Mouse (Mus musculus) small intestine, adult 2 months (tissue): ENCODE data around the gene Ifi27. TPM values are rescaled to one million over a fixed set of nuclear protein-coding genes. Genes with fewer than 3 reads are reported as not detected.
"Not testable (repeated sequence)": the region's sequence is repeated elsewhere in the genome, so short reads cannot be mapped to it uniquely, and the experiment has no call there.

Experiments
- H3K27ac ChIP-seq: fragments of 200-500 bp; 2 replicates; pipeline ENCODE4 v1.5.1; 2012; ENCODE audit warnings: low read depth, low read length, control low read depth, inconsistent platforms; ENCODE audit not compliant: insufficient read depth
- H3K27me3 ChIP-seq: fragments of 200-500 bp; 2 replicates; pipeline ENCODE4 v1.6.1; 2012; ENCODE audit warnings: mild to moderate bottlenecking, moderate library complexity, low read length, inconsistent platforms; ENCODE audit not compliant: control insufficient read depth, insufficient read depth
- H3K36me3 ChIP-seq: fragments of 200-500 bp; 2 replicates; pipeline ENCODE4 v1.6.1; 2012; ENCODE audit warnings: mild to moderate bottlenecking, low read length, control low read depth, inconsistent platforms; ENCODE audit not compliant: control insufficient read depth, insufficient read depth
- H3K4me1 ChIP-seq: fragments of 200-500 bp; 2 replicates; pipeline ENCODE4 v1.6.1; 2012; ENCODE audit warnings: low read length, inconsistent platforms, mixed read lengths; ENCODE audit not compliant: control insufficient read depth, insufficient read depth, insufficient read length
- H3K4me3 ChIP-seq: fragments of 200-500 bp; 2 replicates; pipeline ENCODE4 v1.5.1; 2012; ENCODE audit warnings: low read depth, mild to moderate bottlenecking, control low read depth, inconsistent platforms, low read length, moderate library complexity
- CTCF ChIP-seq: fragments of 200-500 bp; IDR thresholded peaks from 2 replicates; pipeline ENCODE4 v1.5.1; 2012; ENCODE audit warnings: low read depth, mild to moderate bottlenecking, control low read depth, inconsistent platforms, low read length, moderate library complexity, mixed read lengths; ENCODE audit not compliant: insufficient replicate concordance, insufficient read length; ENCODE audit errors: extremely low read depth
- POLR2A ChIP-seq: fragments of 200-500 bp; IDR thresholded peaks from 2 replicates; pipeline ENCODE4 v1.6.1; 2012; ENCODE audit warnings: low read depth, mild to moderate bottlenecking, control low read depth, inconsistent platforms, low read length, moderate library complexity
- WGBS: fragments of 180-500 bp; shearing (Covaris S2); methylation state at CpG from one replicate; pipeline ENCODE4 v1.1.7; 2018; 5-methylcytosine and 5-hydroxymethylcytosine counted together
- polyA plus RNA-seq: library from polyadenylated mRNA; depleted of rRNA; stranded (reverse); fragments of >200 nt; gene quantifications from 2 replicates; pipeline ENCODE4 v1.2.3, GENCODE M21; 2012; rRNA removed

Ifi27 gene
- polyA plus RNA-seq, 1 experiment: 170 TPM

DNA sequence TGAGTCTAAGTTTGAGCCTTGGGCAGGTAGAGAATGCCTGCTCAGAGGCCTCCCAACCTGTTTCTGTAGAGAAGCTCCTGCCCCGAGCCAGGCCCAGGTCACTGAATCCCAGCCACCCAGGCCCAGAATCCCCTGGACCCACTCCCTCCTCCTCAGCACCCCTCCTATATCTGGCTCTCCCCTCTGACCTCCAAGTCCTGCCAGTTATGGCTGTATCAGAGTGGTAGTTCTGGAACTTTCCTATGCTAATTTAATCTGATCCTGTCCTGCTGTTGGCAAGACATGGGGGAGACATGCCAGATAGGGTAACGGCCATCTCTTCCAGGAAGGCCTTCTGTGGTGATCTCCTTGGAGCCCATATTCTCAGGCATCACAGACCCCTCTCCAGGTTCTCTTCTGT lies 48.8 kb downstream of the Ifi27 start:
- H3K4me1 ChIP-seq: peaks cover 24% of the 10 kb centered on the region; the same call in 1 of the 2 replicates
- 85% methylated on average over 2 of the region's 2 CpGs for WGBS

DNA sequence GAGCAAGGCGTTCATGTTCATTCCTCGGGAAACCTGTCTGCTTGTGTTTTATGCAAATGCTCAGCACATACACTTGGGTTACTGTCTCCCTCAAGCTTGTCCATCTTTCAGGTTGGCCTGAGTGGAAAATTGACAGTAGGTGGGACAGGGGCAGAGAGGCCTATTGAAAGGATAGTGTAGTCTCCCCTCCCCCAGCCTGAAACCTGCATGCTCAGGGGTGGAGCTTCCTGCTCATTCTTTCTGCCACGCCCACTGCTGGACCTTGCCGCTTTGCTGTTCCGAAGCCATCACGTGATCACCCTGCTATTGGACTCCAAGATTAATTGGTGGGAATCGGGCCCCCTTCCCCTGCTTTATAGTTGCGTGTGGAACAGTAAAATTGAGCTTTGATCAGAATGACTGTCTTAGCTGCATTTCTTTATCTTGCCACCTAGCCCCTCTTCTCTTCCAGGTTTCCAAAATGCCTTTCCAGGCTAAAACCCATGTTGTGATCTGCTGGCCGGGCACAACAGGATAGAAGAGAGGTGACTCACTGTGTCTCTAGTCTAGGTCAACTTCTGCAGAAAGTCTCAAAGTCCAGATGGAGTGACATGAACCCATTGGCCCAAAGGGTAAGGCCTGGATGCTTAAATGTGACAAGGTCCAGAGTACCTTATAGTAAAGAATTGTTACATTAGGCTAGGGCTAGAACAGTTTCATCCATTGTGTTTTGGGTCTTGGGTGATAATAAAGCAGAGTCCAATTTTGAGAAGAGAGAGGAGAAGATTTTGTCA lies 50.4 kb downstream of the Ifi27 start:
- 42% methylated on average over 9 of the region's 9 CpGs for WGBS
- H3K27ac ChIP-seq: peak overlapping the region; percentile 70
- H3K36me3 ChIP-seq: not testable (repeated sequence)

More for the DNA sequence above, 48.8 kb downstream of the Ifi27 start:
- Histone ChIP-seq H3K36me3 (no peaks in the 10 kb centered on the region), H3K4me3 (no peak overlapping the region), H3K27me3 (no peaks in the 10 kb centered on the region), H3K27ac (no peak overlapping the region)
- TF ChIP-seq POLR2A: no peak
- TF ChIP-seq CTCF: no peak

DNA sequence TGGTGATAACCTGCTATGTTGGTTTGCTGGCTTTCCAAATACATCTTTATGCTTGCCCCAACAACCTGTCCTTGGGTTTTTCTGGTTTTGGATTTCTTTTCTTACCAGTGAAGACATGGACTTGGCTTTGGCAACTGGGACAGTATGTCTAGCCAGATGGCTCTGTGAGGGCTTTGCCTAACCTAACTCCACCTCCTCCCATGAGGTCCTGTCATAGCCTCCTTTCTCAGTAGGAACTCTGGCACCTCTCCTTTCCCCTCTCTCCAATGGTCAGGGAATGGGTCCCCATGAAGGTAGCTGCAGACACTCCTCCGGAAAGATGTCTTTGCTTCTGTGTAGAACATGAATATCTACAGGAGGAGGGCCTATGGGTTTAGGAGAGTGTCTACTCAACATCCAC lies 52.7 kb downstream of the Ifi27 start:
- peak overlapping the region; percentile 95 for H3K27ac ChIP-seq
- no peaks in the 10 kb centered on the region for H3K27me3 ChIP-seq
- no peaks in the 10 kb centered on the region for H3K36me3 ChIP-seq
- WGBS: 83% methylated on average over 1 of the region's 1 CpGs
- no peak overlapping the region for H3K4me3 ChIP-seq
- peaks cover 27% of the 10 kb centered on the region; the same call in 1 of the 2 replicates for H3K4me1 ChIP-seq
- TF ChIP-seq CTCF: no peak
- TF ChIP-seq POLR2A: no peak

More for the DNA sequence above, 50.4 kb downstream of the Ifi27 start:
- not testable (repeated sequence) for H3K27me3 ChIP-seq, H3K4me3 ChIP-seq
- peaks cover 27% of the 10 kb centered on the region; the same call in 1 of the 2 replicates for H3K4me1 ChIP-seq

- no peaks in the 10 kb centered on the region for H3K27me3 ChIP-seq
- no peaks in the 10 kb centered on the region for H3K36me3 ChIP-seq
- peak overlapping the region; percentile 95 for H3K27ac ChIP-seq
- H3K4me1 ChIP-seq: peaks cover 27% of the 10 kb centered on the region; the same call in 1 of the 2 replicates
- no peak for TF ChIP-seq POLR2A
- no peak overlapping the region for H3K4me3 ChIP-seq
- 3% methylated on average over 4 of the region's 4 CpGs for WGBS
Observed at GRCm38 (mm10) chr12:103487276-103487675, 53.3 kb downstream of the Ifi27 start.

GRCm38 (mm10) chr12:103487750-103488149 lies 53.7 kb downstream of the Ifi27 start:
- Histone ChIP-seq H3K36me3 (no peaks in the 10 kb centered on the region), H3K4me3 (no peak overlapping the region), H3K4me1 (peaks cover 27% of the 10 kb centered on the region; the same call in 1 of the 2 replicates), H3K27me3 (no peaks in the 10 kb centered on the region), H3K27ac (peak overlapping the region; percentile 95)
- TF ChIP-seq POLR2A (no peak), CTCF (no peak)
- 52% methylated on average over 2 of the region's 2 CpGs for WGBS

Other genes with a start within 250 kb of the Ifi27 start
- gene Prima1, start 192.1 kb upstream of the Ifi27 start, polyA plus RNA-seq: 0.18 and 1.3 TPM in 2 replicates
- not detected in 2 replicates for gene Fam181a, start 123.2 kb upstream of the Ifi27 start, polyA plus RNA-seq
- gene Asb2, start 78.2 kb upstream of the Ifi27 start, polyA plus RNA-seq: 75.6 and 106 TPM in 2 replicates
- gene Otub2, start 45.5 kb upstream of the Ifi27 start, polyA plus RNA-seq: 0.75 and 0.85 TPM in 2 replicates
- gene 9330161L09Rik, start 26.4 kb upstream of the Ifi27 start, polyA plus RNA-seq: 0.39 and 0.42 TPM in 2 replicates
- gene Ddx24, start 8.4 kb upstream of the Ifi27 start, polyA plus RNA-seq: 12.5 and 21.8 TPM in 2 replicates
- 286 and 307 TPM in 2 replicates for gene Ifi27l2a, start 9.5 kb downstream of the Ifi27 start, polyA plus RNA-seq
- gene Ifi27l2b, start 23.0 kb downstream of the Ifi27 start, polyA plus RNA-seq: 652 and 1,447 TPM in 2 replicates
- gene Ppp4r4, start 98.1 kb downstream of the Ifi27 start, polyA plus RNA-seq: 0.06 and 0.24 TPM in 2 replicates
- 0.25 TPM in 1 of 2 replicates, not detected in the other for gene Serpina10, start 197.2 kb downstream of the Ifi27 start, polyA plus RNA-seq
- gene Serpina6, start 223.0 kb downstream of the Ifi27 start, polyA plus RNA-seq: not detected in 2 replicates
- gene Serpina16, start 241.9 kb downstream of the Ifi27 start, polyA plus RNA-seq: not detected in 2 replicates